Mouse (Mus musculus): ENCODE measurements around the gene Pgs1. TPM values are rescaled to one million over a fixed set of nuclear protein-coding genes. Genes with fewer than 3 reads are reported as not detected.

Gene Pgs1
- 62.0 and 72.2 TPM in 2 replicates for total RNA-seq (2014; rRNA removed)
- 55.0 and 61.8 TPM in 2 replicates for polyA plus RNA-seq (2015; fragmentation: Nextera tagmentation; extraction: Ambion mirVana)

DNA sequence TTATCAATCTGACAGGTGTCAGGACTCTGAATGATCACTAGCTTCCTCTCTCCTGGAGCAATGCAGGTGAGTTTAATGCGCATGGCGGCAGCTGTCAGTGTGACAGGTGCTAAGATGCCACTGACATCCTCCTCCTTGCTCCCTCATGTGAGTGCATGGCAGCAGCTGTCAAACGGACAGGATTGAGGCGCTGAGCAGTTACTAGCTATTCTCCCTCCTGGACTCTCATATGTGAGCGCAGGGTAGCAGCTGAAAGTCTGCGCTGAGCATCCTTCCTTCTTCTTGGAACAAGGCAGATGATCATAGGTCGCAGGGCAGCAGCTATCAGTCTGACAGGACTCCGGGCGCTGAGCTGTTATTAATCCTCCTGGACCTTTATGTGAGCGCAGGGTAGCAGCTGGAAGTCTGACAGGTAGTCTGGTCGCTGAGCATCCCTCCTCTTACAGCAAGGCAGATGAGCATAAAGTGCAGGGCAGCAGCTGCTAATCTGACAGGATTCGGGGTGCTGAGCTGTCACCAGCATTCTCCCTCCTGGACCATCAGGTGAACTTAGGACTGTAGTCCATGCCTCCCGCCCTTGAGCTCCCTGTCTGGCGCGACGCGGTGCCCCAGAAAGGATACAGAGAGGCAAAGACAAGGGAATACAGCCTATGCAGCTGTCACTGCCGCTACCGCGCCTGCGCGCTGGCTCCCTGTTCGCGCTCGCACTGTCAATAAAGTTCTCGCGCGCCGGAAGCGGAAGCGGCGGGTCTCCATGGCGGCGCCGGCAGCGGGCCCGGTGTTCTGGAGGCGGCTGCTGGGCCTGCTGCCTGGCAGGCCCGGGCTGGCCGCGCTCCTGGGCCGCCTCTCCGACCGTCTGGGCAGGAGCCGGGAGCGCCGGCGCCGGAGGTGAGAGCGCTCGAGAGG is at the start of gene Pgs1:
Gene Pgs1, plus strand, starts transcription at position 167 of the 906 bp plus-strand sequence.
- no peaks in the 10 kb centered on the region for H3K36me3 ChIP-seq (ENCODE audit: insufficient read depth, low read length)
- H3K9me3 ChIP-seq (ENCODE audit: low read length), result no peaks in the 10 kb centered on the region
- peaks cover 17% of the 10 kb centered on the region for H3K4me1 ChIP-seq (ENCODE audit: insufficient read depth, low read length)
- DNase-seq (ENCODE audit: low spot score) (peak; percentile 95), ATAC-seq (ENCODE audit: low FRiP score) (peak; percentile 89)
- TF ChIP-seq CTCF (IDR thresholded peaks at IDR 0.05), result no peak
- no peaks in the 10 kb centered on the region for H3K27me3 ChIP-seq (ENCODE audit: insufficient read depth, low read length)
- peak within 1 kb of the TSS; percentile 90 for H3K27ac ChIP-seq (ENCODE audit: low read depth, low read length)
- peak within 1 kb of the TSS; percentile 81 for H3K4me2 ChIP-seq (ENCODE audit: low read depth, low read length, poor library complexity, severe bottlenecking)
- 5% methylated on average over 51 of the region's 51 CpGs for WGBS
- H3K9ac ChIP-seq (replicated peaks; ENCODE audit: low read length, poor library complexity, severe bottlenecking), result peak within 1 kb of the TSS; percentile 88
- peak within 1 kb of the TSS; percentile 100 for H3K4me3 ChIP-seq (ENCODE audit: low read depth, low read length)

DNA sequence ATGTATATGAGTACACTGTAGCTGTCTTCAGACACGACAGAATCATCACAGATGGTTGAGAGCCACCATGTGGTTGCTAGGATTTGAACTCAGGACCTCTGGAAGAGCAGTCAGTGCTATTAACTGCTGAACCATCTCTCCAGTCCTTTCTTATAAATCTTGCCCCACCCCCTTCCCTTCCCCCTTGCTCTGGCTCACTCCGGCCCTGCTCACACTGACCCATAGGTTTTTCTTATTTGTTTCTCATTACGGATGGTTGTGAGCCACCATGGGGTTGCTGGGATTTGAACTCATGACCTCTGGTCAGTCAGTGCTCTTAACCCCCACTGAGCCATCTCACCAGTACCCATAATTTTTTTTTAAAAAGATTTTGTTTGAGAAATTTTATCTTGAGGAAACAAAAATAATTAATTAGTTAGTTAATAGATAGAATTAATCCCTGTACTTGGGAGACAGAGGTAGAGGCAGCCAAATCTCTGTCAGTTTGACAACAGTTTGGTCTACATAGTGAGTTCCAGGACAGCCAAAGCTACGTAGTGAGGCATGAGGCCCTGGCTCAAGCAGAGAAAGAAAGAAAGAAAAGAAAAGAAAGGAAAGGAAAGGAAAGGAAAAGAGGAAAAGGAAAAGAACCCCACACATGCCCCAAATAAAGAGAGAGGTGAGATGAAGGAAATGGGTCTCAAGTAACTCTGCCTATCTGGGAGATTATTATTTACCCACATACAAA is 46.9 kb upstream of the Pgs1 start:
- 34% methylated on average over 4 of the region's 4 CpGs for WGBS
- Histone ChIP-seq H3K9ac (replicated peaks; ENCODE audit: low read length, poor library complexity, severe bottlenecking) (no peak overlapping the region), H3K27me3 (ENCODE audit: insufficient read depth, low read length) (no peaks in the 10 kb centered on the region), H3K9me3 (ENCODE audit: low read length) (no peaks in the 10 kb centered on the region), H3K4me3 (ENCODE audit: low read depth, low read length) (no peak overlapping the region), H3K36me3 (ENCODE audit: insufficient read depth, low read length) (no peaks in the 10 kb centered on the region), H3K27ac (ENCODE audit: low read depth, low read length) (peak overlapping the region; percentile 43; the same call in 1 of the 2 replicates), H3K4me2 (ENCODE audit: low read depth, low read length, poor library complexity, severe bottlenecking) (0 out of 2 replicates have a peak overlapping the region, but pooled peaks have one; percentile 9), H3K4me1 (ENCODE audit: insufficient read depth, low read length) (peaks cover 6% of the 10 kb centered on the region; the same call in 1 of the 2 replicates)
- peak; percentile 55 for DNase-seq (ENCODE audit: low spot score)
- TF ChIP-seq CTCF (IDR thresholded peaks at IDR 0.05), result no peak
- ATAC-seq (ENCODE audit: low FRiP score), result no peak

DNA sequence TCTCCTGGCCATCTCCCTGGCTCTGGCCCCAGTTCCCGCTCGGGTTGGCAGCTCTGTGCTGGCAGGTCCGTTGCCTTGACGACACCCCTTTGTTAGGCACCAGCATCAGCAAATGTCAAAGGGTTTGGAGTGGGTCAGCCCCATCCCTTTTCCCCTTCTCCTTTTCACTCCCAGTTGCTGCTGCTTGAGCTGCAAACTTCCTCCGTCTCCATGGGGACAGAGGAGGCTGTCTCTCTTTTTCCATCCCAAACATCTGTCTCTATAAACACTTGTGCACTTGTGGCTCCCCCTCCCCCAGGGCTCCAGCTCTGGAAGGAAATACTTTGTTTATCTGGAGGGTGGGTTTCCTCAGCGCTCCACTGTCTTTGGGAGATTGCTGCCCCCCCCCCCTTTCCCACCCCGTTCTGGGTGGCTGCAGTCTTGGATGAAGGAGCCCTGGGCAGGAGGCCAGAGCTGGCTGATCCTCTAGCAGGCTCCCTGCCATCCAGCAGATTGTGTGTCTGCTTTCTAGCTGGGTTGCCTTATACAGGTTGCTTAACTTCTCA is 46.3 kb upstream of the Pgs1 start:
- no peak for TF ChIP-seq CTCF (IDR thresholded peaks at IDR 0.05)
- H3K27ac ChIP-seq (ENCODE audit: low read depth, low read length), result peak overlapping the region; percentile 43
- H3K36me3 ChIP-seq (ENCODE audit: insufficient read depth, low read length), result no peaks in the 10 kb centered on the region
- H3K4me3 ChIP-seq (ENCODE audit: low read depth, low read length), result no peak overlapping the region
- ATAC-seq (ENCODE audit: low FRiP score) (peak; percentile 80), DNase-seq (ENCODE audit: low spot score) (peak; percentile 91)
- no peaks in the 10 kb centered on the region for H3K9me3 ChIP-seq (ENCODE audit: low read length)
- no peaks in the 10 kb centered on the region for H3K27me3 ChIP-seq (ENCODE audit: insufficient read depth, low read length)
- 1% methylated on average over 7 of the region's 7 CpGs for WGBS
- H3K4me2 ChIP-seq (ENCODE audit: low read depth, low read length, poor library complexity, severe bottlenecking), result 0 out of 2 replicates have a peak overlapping the region, but pooled peaks have one; percentile 9
- no peak overlapping the region for H3K9ac ChIP-seq (replicated peaks; ENCODE audit: low read length, poor library complexity, severe bottlenecking)
- H3K4me1 ChIP-seq (ENCODE audit: insufficient read depth, low read length), result peaks cover 6% of the 10 kb centered on the region; the same call in 1 of the 2 replicates

DNA sequence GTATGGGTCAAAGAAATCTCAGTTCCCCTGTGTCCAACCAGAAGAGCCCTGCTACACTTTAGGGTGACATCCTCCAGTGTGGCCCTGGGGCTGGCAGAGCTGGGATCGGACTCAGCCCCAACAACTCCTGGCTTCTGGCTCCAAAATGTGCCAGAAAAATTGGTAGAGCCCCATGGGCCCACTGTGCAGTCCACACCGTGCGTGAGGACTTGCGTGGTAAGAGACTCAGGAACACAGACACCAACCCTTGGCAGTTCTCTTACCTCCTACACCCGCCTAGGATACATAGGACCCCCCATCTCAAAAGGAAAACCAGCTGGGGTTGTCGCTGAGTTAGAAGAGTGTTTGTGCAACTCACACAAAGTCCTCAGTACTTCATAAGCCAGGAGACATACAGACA is 45.2 kb upstream of the Pgs1 start:
- WGBS, result 88% methylated on average over 6 of the region's 6 CpGs
- Histone ChIP-seq H3K27ac (ENCODE audit: low read depth, low read length) (no peak overlapping the region), H3K36me3 (ENCODE audit: insufficient read depth, low read length) (no peaks in the 10 kb centered on the region)

DNA sequence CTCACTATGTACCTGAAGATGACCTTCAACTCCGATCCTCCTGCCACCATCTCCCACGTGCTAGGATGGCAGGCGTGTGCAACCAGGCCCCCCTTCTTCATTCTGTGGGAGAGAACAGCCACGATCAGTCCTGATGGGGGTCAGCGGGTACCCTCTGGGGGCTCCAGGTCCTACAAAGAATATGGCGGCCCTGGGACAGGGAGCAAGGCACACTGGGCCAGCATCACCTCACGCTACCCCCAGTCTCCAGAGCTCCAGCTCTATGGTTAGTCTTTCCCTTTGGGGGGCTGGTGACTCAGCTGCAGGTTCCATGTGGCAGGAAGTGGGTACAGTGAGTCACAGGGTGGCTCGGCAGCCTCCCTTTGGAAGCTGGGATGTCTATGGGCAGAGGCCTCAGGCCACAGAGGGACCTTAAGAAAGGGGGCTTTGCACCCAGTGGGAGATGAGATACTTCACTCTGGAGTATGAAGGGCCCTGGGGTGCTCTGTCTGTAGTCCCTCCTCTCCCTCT is 44.7 kb upstream of the Pgs1 start:
- no peaks in the 10 kb centered on the region for H3K36me3 ChIP-seq (ENCODE audit: insufficient read depth, low read length)
- DNase-seq (ENCODE audit: low spot score), result no peak
- no peak overlapping the region for H3K27ac ChIP-seq (ENCODE audit: low read depth, low read length)
- no peak for TF ChIP-seq CTCF (IDR thresholded peaks at IDR 0.05)
- H3K4me2 ChIP-seq (ENCODE audit: low read depth, low read length, poor library complexity, severe bottlenecking), result no peak overlapping the region
- no peak for ATAC-seq (ENCODE audit: low FRiP score)
- H3K4me3 ChIP-seq (ENCODE audit: low read depth, low read length), result no peak overlapping the region
- H3K27me3 ChIP-seq (ENCODE audit: insufficient read depth, low read length), result no peaks in the 10 kb centered on the region
- peaks cover 6% of the 10 kb centered on the region; the same call in 1 of the 2 replicates for H3K4me1 ChIP-seq (ENCODE audit: insufficient read depth, low read length)
- no peak overlapping the region for H3K9ac ChIP-seq (replicated peaks; ENCODE audit: low read length, poor library complexity, severe bottlenecking)
- WGBS, result 86% methylated on average over 8 of the region's 8 CpGs
- H3K9me3 ChIP-seq (ENCODE audit: low read length), result no peaks in the 10 kb centered on the region

More for the DNA sequence above, 45.2 kb upstream of the Pgs1 start:
- H3K4me2 ChIP-seq (ENCODE audit: low read depth, low read length, poor library complexity, severe bottlenecking), result no peak overlapping the region
- no peak overlapping the region for H3K4me3 ChIP-seq (ENCODE audit: low read depth, low read length)
- ATAC-seq (ENCODE audit: low FRiP score) (no peak), DNase-seq (ENCODE audit: low spot score) (no peak)
- no peaks in the 10 kb centered on the region for H3K9me3 ChIP-seq (ENCODE audit: low read length)
- no peak for TF ChIP-seq CTCF (IDR thresholded peaks at IDR 0.05)
- no peaks in the 10 kb centered on the region for H3K27me3 ChIP-seq (ENCODE audit: insufficient read depth, low read length)
- H3K9ac ChIP-seq (replicated peaks; ENCODE audit: low read length, poor library complexity, severe bottlenecking), result no peak overlapping the region
- H3K4me1 ChIP-seq (ENCODE audit: insufficient read depth, low read length), result peaks cover 6% of the 10 kb centered on the region; the same call in 1 of the 2 replicates

All from midbrain, postnatal 0 days (tissue).